Mouse (Mus musculus): ENCODE data around the gene 2810459M11Rik.

DNA sequence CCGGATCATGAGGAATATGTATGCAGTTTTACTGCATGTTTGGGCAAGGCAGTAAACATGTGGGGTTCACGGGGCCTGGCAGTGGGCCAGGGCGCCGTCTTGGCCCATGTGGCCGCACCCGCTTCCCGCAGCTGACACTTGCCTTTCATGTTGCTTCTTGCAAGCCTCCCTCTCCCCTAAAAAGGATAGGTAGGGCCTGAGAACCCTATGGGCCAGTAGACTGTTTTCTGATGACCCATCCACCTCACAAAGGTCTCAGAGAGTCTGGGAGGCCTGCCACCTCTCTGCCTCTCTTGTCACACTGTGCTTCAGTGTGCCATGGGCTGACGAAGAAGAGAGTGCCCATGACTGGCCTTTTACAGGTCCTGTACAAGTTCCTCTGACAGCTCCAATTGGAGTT, 29.1 kb upstream of the 2810459M11Rik start, which contains the start of gene Spata3:
- TF ChIP-seq CTCF (IDR thresholded peaks at IDR 0.05; ENCODE audit: low read depth, low read length): no peak
- TF ChIP-seq POLR2A (IDR thresholded peaks at IDR 0.05; ENCODE audit: insufficient read depth, low read length): no peak
- no peak for TF ChIP-seq EP300 (IDR thresholded peaks at IDR 0.05; ENCODE audit: insufficient read depth, low read depth, low read length)

All from ES-Bruce4 (cell line).